Mouse (Mus musculus): ENCODE data around the gene Acad10.

The Acad10 gene

GRCm38 (mm10) chr5:121596226-121596625 lies 64.1 kb downstream of the Acad10 start:
- no peak for DNase-seq (ENCODE audit: low spot score)

GRCm38 (mm10) chr5:121595758-121596157 lies 64.6 kb downstream of the Acad10 start:
- no peak for DNase-seq (ENCODE audit: low spot score)

- no peak for DNase-seq (ENCODE audit: low spot score)
These were observed 65.5 kb downstream of the Acad10 start for GRCm38 (mm10) chr5:121594714-121595313.

- peak; percentile 87 for DNase-seq (ENCODE audit: low spot score)
These were observed 66.6 kb downstream of the Acad10 start, which contains the start of gene Aldh2 for GRCm38 (mm10) chr5:121593451-121594401. Gene Aldh2, minus strand, starts transcription at chr5:121593824.

GRCm38 (mm10) chr5:121592816-121593407 lies 67.4 kb downstream of the Acad10 start:
- DNase-seq (ENCODE audit: low spot score): no peak

GRCm38 (mm10) chr5:121592064-121592815 lies 68.1 kb downstream of the Acad10 start:
- peak; percentile 3 for DNase-seq (ENCODE audit: low spot score)

- DNase-seq (ENCODE audit: low spot score): no peak
These were observed 68.8 kb downstream of the Acad10 start for GRCm38 (mm10) chr5:121591417-121592063.

- no peak for DNase-seq (ENCODE audit: low spot score)
These were observed 70.4 kb downstream of the Acad10 start for GRCm38 (mm10) chr5:121589928-121590327.

- DNase-seq (ENCODE audit: low spot score): no peak
These were observed 73.8 kb downstream of the Acad10 start for GRCm38 (mm10) chr5:121586400-121587039.

- no peak for DNase-seq (ENCODE audit: low spot score)
These were observed 74.6 kb downstream of the Acad10 start for GRCm38 (mm10) chr5:121585699-121586098.

GRCm38 (mm10) chr5:121585005-121585404 lies 75.3 kb downstream of the Acad10 start:
- DNase-seq (ENCODE audit: low spot score): no peak

- DNase-seq (ENCODE audit: low spot score): peak; percentile 38
These were observed 76.4 kb downstream of the Acad10 start for GRCm38 (mm10) chr5:121583765-121584501.

GRCm38 (mm10) chr5:121581945-121582344 lies 78.4 kb downstream of the Acad10 start:
- DNase-seq (ENCODE audit: low spot score): no peak

- DNase-seq (ENCODE audit: low spot score): no peak
These were observed 83.3 kb downstream of the Acad10 start for GRCm38 (mm10) chr5:121576927-121577488.

GRCm38 (mm10) chr5:121575867-121576266 lies 84.4 kb downstream of the Acad10 start:
- DNase-seq (ENCODE audit: low spot score): no peak

- DNase-seq (ENCODE audit: low spot score): no peak
These were observed 86.2 kb downstream of the Acad10 start for GRCm38 (mm10) chr5:121574145-121574544.
